Mouse (Mus musculus) thymus, adult 2 months (tissue): Measurements from ENCODE around the gene Trim11. TPM values are rescaled to one million over a fixed set of nuclear protein-coding genes. Genes with fewer than 3 reads are reported as not detected.

ENCODE experiments used
- DNase-seq: peaks from one replicate; pipeline ENCODE4 v3.0.0; 2021
- H3K27ac ChIP-seq: fragments of 200-500 bp; 2 replicates; pipeline ENCODE4 v1.5.1; 2012; ENCODE audit warnings: low read length, control low read depth; ENCODE audit not compliant: control insufficient read depth, insufficient read depth
- H3K27me3 ChIP-seq: fragments of 200-500 bp; 2 replicates; pipeline ENCODE4 v1.6.1; 2012; ENCODE audit warnings: mild to moderate bottlenecking, low read length, moderate library complexity, mixed read lengths; ENCODE audit not compliant: control insufficient read depth, insufficient read depth
- H3K36me3 ChIP-seq: fragments of 200-500 bp; 2 replicates; pipeline ENCODE4 v1.6.1; 2012; ENCODE audit warnings: mild to moderate bottlenecking, low read length, moderate library complexity; ENCODE audit not compliant: control insufficient read depth, insufficient read depth
- H3K4me1 ChIP-seq: fragments of 200-500 bp; replicated peaks from 2 replicates; pipeline ENCODE4 v1.6.1; 2012; ENCODE audit warnings: low read length; ENCODE audit not compliant: control insufficient read depth, insufficient read depth
- H3K4me3 ChIP-seq: fragments of 200-500 bp; 2 replicates; pipeline ENCODE4 v1.5.1; 2012; ENCODE audit warnings: mild to moderate bottlenecking, low read length, control low read depth, moderate library complexity; ENCODE audit not compliant: control insufficient read depth, insufficient read depth
- CTCF ChIP-seq: fragments of 200-500 bp; IDR thresholded peaks from 2 replicates; pipeline ENCODE4 v1.5.1; 2012; ENCODE audit warnings: mild to moderate bottlenecking, control low read depth, low read length, moderate library complexity, borderline replicate concordance; ENCODE audit not compliant: control insufficient read depth, poor library complexity, insufficient read depth; ENCODE audit errors: extremely low read depth
- POLR2A ChIP-seq: fragments of 200-500 bp; IDR thresholded peaks from 2 replicates; pipeline ENCODE4 v1.6.1; 2012; ENCODE audit warnings: mild to moderate bottlenecking, low read length, control low read depth, moderate library complexity; ENCODE audit not compliant: control insufficient read depth, poor library complexity, insufficient read depth; ENCODE audit errors: extremely low read depth
- WGBS: fragments of 180-500 bp; shearing (Covaris S2); methylation state at CpG from one replicate; pipeline ENCODE4 v1.1.7; 2018; 5-methylcytosine and 5-hydroxymethylcytosine counted together
- polyA plus RNA-seq: library from polyadenylated mRNA; depleted of rRNA; stranded (reverse); fragments of >200 nt; gene quantifications from 2 replicates; pipeline ENCODE4 v1.2.3, GENCODE M21; 2012

The Trim11 gene
- polyA plus RNA-seq, 1 experiment: 114 TPM

- H3K4me3 ChIP-seq: no peak overlapping the region
Observed at GRCm38 (mm10) chr11:58955868-58956257, 22.0 kb upstream of the Trim11 start.

DNA sequence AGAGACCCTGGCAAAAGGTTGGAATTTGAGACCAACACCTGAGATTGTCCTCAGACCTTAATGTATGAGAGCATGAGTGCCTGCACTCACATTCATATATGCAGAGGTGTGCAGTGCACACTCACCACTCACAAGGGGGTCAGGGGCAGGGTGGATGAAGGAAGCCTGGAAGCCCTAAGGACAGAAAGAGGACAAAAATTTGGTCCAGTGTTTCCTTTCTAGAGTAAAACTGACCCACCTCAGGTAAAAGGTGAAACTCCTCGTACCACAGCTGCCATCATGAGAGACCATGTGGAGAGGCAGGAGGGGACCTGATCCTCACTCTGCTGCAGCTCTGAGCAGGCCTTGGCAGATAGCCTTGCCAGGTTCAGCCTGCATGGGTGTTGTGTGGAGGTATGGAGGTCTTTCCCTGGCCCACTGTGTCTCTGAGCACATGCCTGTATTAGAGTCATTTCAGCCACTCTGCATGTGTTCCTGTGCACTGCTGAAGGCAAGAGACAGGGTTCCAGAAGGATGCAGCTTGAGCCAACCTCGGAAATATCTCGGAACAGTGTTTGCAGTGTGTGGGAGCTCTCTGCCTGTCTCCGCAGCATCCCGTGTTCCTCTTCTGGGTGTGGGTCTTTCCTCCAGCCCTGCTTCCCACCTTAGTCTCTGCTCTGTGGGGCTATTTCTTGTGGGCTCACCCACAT, 20.5 kb upstream of the Trim11 start:
- Histone ChIP-seq H3K27me3 (no peaks in the 10 kb centered on the region; the same call in 1 of the 2 replicates), H3K4me1 (peaks cover 22% of the 10 kb centered on the region), H3K27ac (no peak overlapping the region), H3K4me3 (no peak overlapping the region), H3K36me3 (no peaks in the 10 kb centered on the region; the same call in 1 of the 2 replicates)
- DNase-seq: no peak
- TF ChIP-seq CTCF: no peak
- no peak for TF ChIP-seq POLR2A
- WGBS: 95% methylated on average over 5 of the region's 5 CpGs

More at GRCm38 (mm10) chr11:58955868-58956257, 22.0 kb upstream of the Trim11 start:
- H3K4me1 ChIP-seq: peaks cover 22% of the 10 kb centered on the region
- DNase-seq: no peak
- TF ChIP-seq CTCF (no peak), POLR2A (no peak)
- H3K36me3 ChIP-seq: no peaks in the 10 kb centered on the region; the same call in 1 of the 2 replicates
- 32% methylated on average over 8 of the region's 8 CpGs for WGBS
- no peak overlapping the region for H3K27ac ChIP-seq
- no peaks in the 10 kb centered on the region for H3K27me3 ChIP-seq

GRCm38 (mm10) chr11:58958536-58958935, 19.4 kb upstream of the Trim11 start:
- Histone ChIP-seq H3K27ac (no peak overlapping the region), H3K4me1 (peaks cover 19% of the 10 kb centered on the region), H3K36me3 (no peaks in the 10 kb centered on the region; the same call in 1 of the 2 replicates), H3K27me3 (no peaks in the 10 kb centered on the region; the same call in 1 of the 2 replicates), H3K4me3 (no peak overlapping the region)
- no peak for DNase-seq
- no peak for TF ChIP-seq POLR2A
- whole genome bisulfite sequencing: 92% methylated on average over 6 of the region's 6 CpGs

GRCm38 (mm10) chr11:58959186-58959825, 18.6 kb upstream of the Trim11 start:
- Histone ChIP-seq H3K4me1 (peaks cover 17% of the 10 kb centered on the region), H3K27ac (no peak overlapping the region), H3K36me3 (no peaks in the 10 kb centered on the region; the same call in 1 of the 2 replicates), H3K27me3 (no peaks in the 10 kb centered on the region; the same call in 1 of the 2 replicates), H3K4me3 (peak overlapping the region; percentile 46; the same call in 1 of the 2 replicates)
- TF ChIP-seq CTCF: no peak
- TF ChIP-seq POLR2A: no peak
- WGBS: 13% methylated on average over 15 of the region's 15 CpGs
- no peak for DNase-seq

DNA sequence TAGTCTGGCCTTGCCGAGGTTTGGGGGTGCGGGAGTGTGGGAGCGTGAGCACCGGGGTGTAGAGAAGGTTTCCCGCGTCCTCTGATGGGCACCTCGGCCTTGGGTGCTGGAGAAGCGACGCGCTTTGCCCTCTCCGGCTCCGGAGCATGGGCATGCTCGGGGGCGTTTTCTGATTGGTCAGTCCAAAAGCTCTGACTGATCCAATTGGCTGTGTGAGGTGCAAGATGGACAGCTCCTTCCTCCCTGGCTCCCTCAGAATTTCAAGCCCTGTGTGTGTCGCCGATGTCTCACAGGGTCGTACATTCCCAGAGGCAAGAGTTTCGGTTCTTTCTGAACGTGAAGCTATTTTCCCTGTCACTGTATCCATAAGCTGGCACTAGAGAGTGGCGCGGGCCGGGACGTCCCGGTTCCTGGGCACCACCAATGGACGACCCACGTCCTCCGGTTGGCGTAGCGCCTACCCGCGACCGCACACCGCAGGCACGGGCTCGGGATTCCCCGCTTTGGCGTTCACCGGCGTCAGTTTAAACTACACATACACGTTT, 17.9 kb upstream of the Trim11 start:
- Histone ChIP-seq H3K27me3 (no peaks in the 10 kb centered on the region; the same call in 1 of the 2 replicates), H3K4me3 (peak overlapping the region; percentile 46), H3K4me1 (peaks cover 17% of the 10 kb centered on the region), H3K27ac (no peak overlapping the region), H3K36me3 (no peaks in the 10 kb centered on the region; the same call in 1 of the 2 replicates)
- 0% methylated on average over 40 of the region's 40 CpGs for WGBS
- TF ChIP-seq CTCF (peak; percentile 22; the same call in 1 of the 2 replicates), POLR2A (no peak)
- peak; percentile 67 for DNase-seq

DNA sequence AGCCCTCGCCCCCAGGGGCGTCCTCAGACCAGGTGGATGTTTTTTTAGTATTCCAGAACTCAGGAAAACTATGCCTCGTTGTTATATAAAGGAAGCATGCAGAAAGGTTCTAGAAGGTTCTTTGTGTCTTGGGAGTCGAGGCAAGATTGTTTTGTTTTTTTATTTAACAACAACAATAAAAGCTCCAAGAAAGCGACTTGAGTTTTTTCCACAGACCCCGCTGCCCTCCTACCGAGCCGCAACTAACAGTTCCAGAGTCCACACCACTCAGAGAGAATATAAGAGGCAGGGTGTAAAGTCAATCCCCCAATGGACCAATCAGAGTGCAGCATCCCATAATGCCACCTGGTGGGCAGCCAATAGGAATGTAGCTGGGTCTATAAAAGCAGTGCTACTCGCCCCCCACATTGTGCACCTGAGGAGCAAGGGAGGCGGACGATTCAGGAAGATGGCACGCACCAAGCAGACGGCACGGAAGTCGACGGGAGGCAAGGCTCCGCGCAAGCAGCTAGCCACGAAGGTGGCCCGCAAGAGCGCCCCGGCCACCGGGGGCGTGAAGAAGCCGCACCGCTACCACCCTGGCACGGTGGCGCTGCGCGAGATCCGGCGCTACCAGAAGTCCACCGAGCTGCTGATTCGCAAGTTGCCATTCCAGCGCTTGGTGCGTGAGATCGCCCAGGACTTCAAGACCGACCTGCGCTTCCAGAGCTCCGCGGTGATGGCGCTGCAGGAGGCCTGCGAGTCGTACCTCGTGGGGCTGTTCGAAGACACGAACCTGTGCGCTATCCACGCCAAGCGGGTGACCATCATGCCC, 16.3 kb upstream of the Trim11 start:
- Histone ChIP-seq H3K27me3 (no peaks in the 10 kb centered on the region; the same call in 1 of the 2 replicates), H3K4me3 (no peak overlapping the region), H3K4me1 (peaks cover 17% of the 10 kb centered on the region), H3K27ac (no peak overlapping the region), H3K36me3 (no peaks in the 10 kb centered on the region; the same call in 1 of the 2 replicates)
- DNase-seq: no peak
- 69% methylated on average over 50 of the region's 50 CpGs for WGBS
- TF ChIP-seq POLR2A (no peak), CTCF (no peak)
